Mouse (Mus musculus): ENCODE measurements around the gene Itih2.

DNA sequence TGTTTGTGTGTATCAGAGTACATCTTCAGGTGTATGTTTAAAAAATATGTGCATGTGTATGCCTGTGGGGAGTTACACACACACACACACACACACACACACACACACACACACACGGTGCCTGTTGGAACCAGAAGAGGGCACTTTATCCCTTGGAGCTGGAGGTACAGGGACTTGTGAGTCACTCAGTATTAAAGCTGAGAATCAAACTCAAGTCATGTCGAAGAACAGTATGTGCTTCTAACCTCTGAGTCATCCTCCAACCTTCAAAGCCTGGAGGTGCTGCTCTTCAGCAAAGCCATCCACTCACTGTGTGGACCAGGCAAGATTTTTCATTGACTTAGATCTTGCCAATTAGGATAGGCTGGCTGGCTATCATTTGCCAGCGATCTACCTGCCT, 9.4 kb downstream of the Itih2 start:
- TF ChIP-seq POLR2A (IDR thresholded peaks at IDR 0.05; ENCODE audit: low read depth, low read length) (no peak), CTCF (IDR thresholded peaks at IDR 0.05; ENCODE audit: extremely low read depth, insufficient read length, insufficient replicate concordance, low read depth, low read length) (no peak)
